Mouse (Mus musculus): ENCODE data around the gene Guf1. TPM values are rescaled to one million over a fixed set of nuclear protein-coding genes. Genes with fewer than 3 reads are reported as not detected.

The Guf1 gene
- polyA plus RNA-seq (2014; fragmentation: Nextera tagmentation; extraction: Ambion mirVana) = 38.3 and 38.6 TPM in 2 replicates

- Histone ChIP-seq H3K4me1 (ENCODE audit: control insufficient read depth in 2 of 2, insufficient read depth in 2 of 2, low read length in 2 of 2) (peaks cover 0 to 5% of the 10 kb centered on the region in 2 experiments; a peak in 3 of 4 replicates), H3K4me2 (ENCODE audit: low read length) (peak within 1 kb of the TSS; percentile 75), H3K27me3 (ENCODE audit: control insufficient read depth, insufficient read depth, low read length) (no peaks in the 10 kb centered on the region), H3K36me3 (ENCODE audit: control insufficient read depth, insufficient read depth, low read length) (peaks cover 33% of the 10 kb centered on the region), H3K9me3 (ENCODE audit: control insufficient read depth, low read length) (no peaks in the 10 kb centered on the region), H3K27ac (replicated peaks in 1 of 2; ENCODE audit: control insufficient read depth in 1 of 2, insufficient read depth in 1 of 2, low read depth in 2 of 2, low read length in 2 of 2) (peak within 1 kb of the TSS; percentile 79 to 85), H3K4me3 (ENCODE audit: control insufficient read depth in 1 of 2, insufficient read depth in 1 of 2, low read depth in 1 of 2, low read length in 2 of 2) (peak within 1 kb of the TSS; percentile 64 to 99), H3K9ac (ENCODE audit: low read length) (peak within 1 kb of the TSS; percentile 84)
- under 1% methylated on average over 71 of the region's 72 CpGs for WGBS
- peak; percentile 90 for ATAC-seq (ENCODE audit: insufficient number of reproducible peaks, insufficient read depth, low FRiP score, low read depth)
Measured at GRCm38 (mm10) chr5:69556628-69557403, at the start of gene Guf1. Guf1 (plus strand) TSS chr5:69556923.

GRCm38 (mm10) chr5:69507045-69507444 is 49.7 kb upstream of the Guf1 start:
- no peak overlapping the region for H3K4me2 ChIP-seq (ENCODE audit: low read length)
- no peak overlapping the region for H3K4me3 ChIP-seq (ENCODE audit: control insufficient read depth in 1 of 2, insufficient read depth in 1 of 2, low read depth in 1 of 2, low read length in 2 of 2)
- WGBS = 81% methylated on average over 3 of the region's 3 CpGs
- no peak overlapping the region for H3K9ac ChIP-seq (ENCODE audit: low read length)
- ATAC-seq (ENCODE audit: insufficient number of reproducible peaks, insufficient read depth, low FRiP score, low read depth) = no peak
- H3K4me1 ChIP-seq (ENCODE audit: control insufficient read depth in 2 of 2, insufficient read depth in 2 of 2, low read length in 2 of 2) = no peaks in the 10 kb centered on the region
- no peaks in the 10 kb centered on the region for H3K27me3 ChIP-seq (ENCODE audit: control insufficient read depth, insufficient read depth, low read length)
- H3K36me3 ChIP-seq (ENCODE audit: control insufficient read depth, insufficient read depth, low read length) = no peaks in the 10 kb centered on the region
- no peaks in the 10 kb centered on the region for H3K9me3 ChIP-seq (ENCODE audit: control insufficient read depth, low read length)
- no peak overlapping the region for H3K27ac ChIP-seq (replicated peaks in 1 of 2; ENCODE audit: control insufficient read depth in 1 of 2, insufficient read depth in 1 of 2, low read depth in 2 of 2, low read length in 2 of 2)

- Histone ChIP-seq H3K36me3 (ENCODE audit: control insufficient read depth, insufficient read depth, low read length) (no peaks in the 10 kb centered on the region), H3K9me3 (ENCODE audit: control insufficient read depth, low read length) (no peaks in the 10 kb centered on the region), H3K9ac (ENCODE audit: low read length) (no peak overlapping the region), H3K27ac (replicated peaks in 1 of 2; ENCODE audit: control insufficient read depth in 1 of 2, insufficient read depth in 1 of 2, low read depth in 2 of 2, low read length in 2 of 2) (no peak overlapping the region), H3K4me2 (ENCODE audit: low read length) (no peak overlapping the region), H3K4me1 (ENCODE audit: control insufficient read depth in 2 of 2, insufficient read depth in 2 of 2, low read length in 2 of 2) (no peaks in the 10 kb centered on the region), H3K27me3 (ENCODE audit: control insufficient read depth, insufficient read depth, low read length) (no peaks in the 10 kb centered on the region), H3K4me3 (ENCODE audit: control insufficient read depth in 1 of 2, insufficient read depth in 1 of 2, low read depth in 1 of 2, low read length in 2 of 2) (no peak overlapping the region)
- WGBS = 67% methylated on average over 3 of the region's 3 CpGs
- ATAC-seq (ENCODE audit: insufficient number of reproducible peaks, insufficient read depth, low FRiP score, low read depth) = no peak
Measured at GRCm38 (mm10) chr5:69511631-69512030, 45.1 kb upstream of the Guf1 start.

GRCm38 (mm10) chr5:69512203-69512602 is 44.5 kb upstream of the Guf1 start:
- ATAC-seq (ENCODE audit: insufficient number of reproducible peaks, insufficient read depth, low FRiP score, low read depth) = no peak
- no peaks in the 10 kb centered on the region for H3K36me3 ChIP-seq (ENCODE audit: control insufficient read depth, insufficient read depth, low read length)
- no peak overlapping the region for H3K27ac ChIP-seq (replicated peaks in 1 of 2; ENCODE audit: control insufficient read depth in 1 of 2, insufficient read depth in 1 of 2, low read depth in 2 of 2, low read length in 2 of 2)
- WGBS = 78% methylated on average over 4 of the region's 4 CpGs
- H3K4me2 ChIP-seq (ENCODE audit: low read length) = no peak overlapping the region
- no peak overlapping the region for H3K4me3 ChIP-seq (ENCODE audit: control insufficient read depth in 1 of 2, insufficient read depth in 1 of 2, low read depth in 1 of 2, low read length in 2 of 2)
- H3K4me1 ChIP-seq (ENCODE audit: control insufficient read depth in 2 of 2, insufficient read depth in 2 of 2, low read length in 2 of 2) = no peaks in the 10 kb centered on the region
- H3K27me3 ChIP-seq (ENCODE audit: control insufficient read depth, insufficient read depth, low read length) = no peaks in the 10 kb centered on the region
- no peak overlapping the region for H3K9ac ChIP-seq (ENCODE audit: low read length)
- no peaks in the 10 kb centered on the region for H3K9me3 ChIP-seq (ENCODE audit: control insufficient read depth, low read length)

- no peaks in the 10 kb centered on the region for H3K4me1 ChIP-seq (ENCODE audit: control insufficient read depth in 2 of 2, insufficient read depth in 2 of 2, low read length in 2 of 2)
- whole genome bisulfite sequencing = 32% methylated on average over 7 of the region's 7 CpGs
- H3K36me3 ChIP-seq (ENCODE audit: control insufficient read depth, insufficient read depth, low read length) = no peaks in the 10 kb centered on the region
- no peak overlapping the region for H3K27ac ChIP-seq (replicated peaks in 1 of 2; ENCODE audit: control insufficient read depth in 1 of 2, insufficient read depth in 1 of 2, low read depth in 2 of 2, low read length in 2 of 2)
- H3K27me3 ChIP-seq (ENCODE audit: control insufficient read depth, insufficient read depth, low read length) = no peaks in the 10 kb centered on the region
- H3K4me2 ChIP-seq (ENCODE audit: low read length) = no peak overlapping the region
- ATAC-seq (ENCODE audit: insufficient number of reproducible peaks, insufficient read depth, low FRiP score, low read depth) = no peak
- no peak overlapping the region for H3K4me3 ChIP-seq (ENCODE audit: control insufficient read depth in 1 of 2, insufficient read depth in 1 of 2, low read depth in 1 of 2, low read length in 2 of 2)
- no peak overlapping the region for H3K9ac ChIP-seq (ENCODE audit: low read length)
- no peaks in the 10 kb centered on the region for H3K9me3 ChIP-seq (ENCODE audit: control insufficient read depth, low read length)
Measured at GRCm38 (mm10) chr5:69520661-69521278, 36.0 kb upstream of the Guf1 start.

GRCm38 (mm10) chr5:69522064-69522463 is 34.7 kb upstream of the Guf1 start:
- H3K27ac ChIP-seq (replicated peaks in 1 of 2; ENCODE audit: control insufficient read depth in 1 of 2, insufficient read depth in 1 of 2, low read depth in 2 of 2, low read length in 2 of 2) = no peak overlapping the region
- no peak for ATAC-seq (ENCODE audit: insufficient number of reproducible peaks, insufficient read depth, low FRiP score, low read depth)
- no peaks in the 10 kb centered on the region for H3K4me1 ChIP-seq (ENCODE audit: control insufficient read depth in 2 of 2, insufficient read depth in 2 of 2, low read length in 2 of 2)
- WGBS = 65% methylated on average over 5 of the region's 5 CpGs
- no peaks in the 10 kb centered on the region for H3K36me3 ChIP-seq (ENCODE audit: control insufficient read depth, insufficient read depth, low read length)
- H3K4me2 ChIP-seq (ENCODE audit: low read length) = peak overlapping the region; percentile 47
- H3K27me3 ChIP-seq (ENCODE audit: control insufficient read depth, insufficient read depth, low read length) = no peaks in the 10 kb centered on the region
- no peaks in the 10 kb centered on the region for H3K9me3 ChIP-seq (ENCODE audit: control insufficient read depth, low read length)
- no peak overlapping the region for H3K9ac ChIP-seq (ENCODE audit: low read length)
- no peak overlapping the region for H3K4me3 ChIP-seq (ENCODE audit: control insufficient read depth in 1 of 2, insufficient read depth in 1 of 2, low read depth in 1 of 2, low read length in 2 of 2)

GRCm38 (mm10) chr5:69523944-69524343 is 32.8 kb upstream of the Guf1 start:
- no peak for ATAC-seq (ENCODE audit: insufficient number of reproducible peaks, insufficient read depth, low FRiP score, low read depth)
- H3K36me3 ChIP-seq (ENCODE audit: control insufficient read depth, insufficient read depth, low read length) = no peaks in the 10 kb centered on the region
- no peak overlapping the region for H3K4me2 ChIP-seq (ENCODE audit: low read length)
- no peaks in the 10 kb centered on the region for H3K27me3 ChIP-seq (ENCODE audit: control insufficient read depth, insufficient read depth, low read length)
- no peak overlapping the region for H3K27ac ChIP-seq (replicated peaks in 1 of 2; ENCODE audit: control insufficient read depth in 1 of 2, insufficient read depth in 1 of 2, low read depth in 2 of 2, low read length in 2 of 2)
- H3K9ac ChIP-seq (ENCODE audit: low read length) = no peak overlapping the region
- H3K4me3 ChIP-seq (ENCODE audit: control insufficient read depth in 1 of 2, insufficient read depth in 1 of 2, low read depth in 1 of 2, low read length in 2 of 2) = no peak overlapping the region
- H3K9me3 ChIP-seq (ENCODE audit: control insufficient read depth, low read length) = no peaks in the 10 kb centered on the region
- H3K4me1 ChIP-seq (ENCODE audit: control insufficient read depth in 2 of 2, insufficient read depth in 2 of 2, low read length in 2 of 2) = no peaks in the 10 kb centered on the region
